Mouse (Mus musculus): ENCODE data around the gene Syap1.
"Not testable (repeated sequence)": the region's sequence is repeated elsewhere in the genome, so short reads cannot be mapped to it uniquely, and the experiment has no call there.

Gene Syap1

DNA sequence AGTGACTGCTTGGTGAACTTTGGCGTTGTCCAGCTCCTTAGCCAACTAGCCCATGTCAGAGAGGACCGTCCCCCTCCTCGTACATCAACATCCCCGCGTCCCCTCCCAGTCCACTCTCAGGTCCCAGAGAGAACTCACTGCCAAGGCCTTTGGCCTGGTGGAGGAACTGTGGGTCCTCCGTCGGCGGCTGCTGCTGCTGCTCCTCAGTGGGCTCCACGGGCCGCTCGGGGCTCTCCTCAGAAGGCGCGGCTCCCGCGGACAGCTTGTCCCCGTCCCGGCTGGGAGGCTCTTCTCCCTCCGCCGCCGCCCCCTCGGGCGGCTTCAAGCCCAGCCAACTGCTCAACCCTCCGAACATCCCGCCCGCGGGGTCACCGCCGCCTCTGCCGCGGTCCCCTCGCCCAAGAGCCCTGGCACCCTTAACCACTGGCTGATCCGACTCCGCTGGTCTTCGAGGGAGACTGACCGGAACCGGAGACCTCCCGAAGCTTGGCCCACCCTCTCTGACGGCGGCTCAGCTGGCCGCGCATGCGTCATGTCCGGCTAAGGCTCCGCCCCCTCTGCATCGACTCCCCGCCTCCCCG lies at the start of gene Syap1:
Gene Syap1, minus strand, starts transcription at position 517 of the 581 bp plus-strand sequence.
- peak; percentile 83 for DNase-seq

- no peak for DNase-seq
These were observed 43.2 kb upstream of the Syap1 start for GRCm38 (mm10) chrX:162931467-162931866.

GRCm38 (mm10) chrX:162921487-162922125 lies 33.4 kb upstream of the Syap1 start:
- no peak for DNase-seq

DNA sequence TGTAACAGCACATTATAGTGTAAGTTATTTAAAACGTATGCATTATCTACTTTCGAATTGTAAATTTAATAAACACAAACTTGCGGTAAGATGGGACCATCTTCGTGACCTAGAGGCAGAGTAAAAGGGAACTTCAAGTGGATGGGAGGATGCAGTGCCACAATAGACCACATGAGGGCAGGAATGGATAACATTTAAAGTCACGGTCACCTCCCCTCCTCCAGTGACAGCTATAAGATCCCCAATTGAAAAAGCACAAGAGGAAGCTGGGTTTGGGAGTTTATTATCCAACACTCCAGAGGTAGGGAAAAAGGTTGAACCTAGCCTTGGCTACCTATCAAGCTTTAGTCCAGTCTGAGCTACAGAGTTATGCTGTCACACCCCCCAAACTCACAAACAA lies 27.4 kb upstream of the Syap1 start:
- peak; percentile 60 for DNase-seq

DNA sequence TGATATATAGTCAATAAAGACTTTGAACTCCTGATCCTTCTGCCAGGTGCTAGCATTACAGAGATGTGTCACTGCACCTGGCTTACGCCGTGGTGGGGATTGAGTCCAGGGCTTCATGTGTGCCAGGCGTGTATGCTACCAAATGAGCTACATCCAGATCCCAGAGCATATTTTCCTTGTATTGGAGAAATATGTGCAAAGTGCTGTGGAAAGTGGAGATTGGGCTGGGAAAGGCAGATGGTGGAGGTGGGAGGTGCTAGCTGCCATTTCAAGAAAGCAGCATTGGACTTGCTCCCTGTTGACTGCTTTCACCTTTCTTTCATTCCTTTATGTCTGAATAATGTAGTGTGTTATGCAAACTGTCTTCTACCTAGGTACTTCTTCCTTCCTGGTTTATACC lies 25.4 kb upstream of the Syap1 start:
- DNase-seq = no peak

- no peak for DNase-seq
These were observed 19.3 kb upstream of the Syap1 start for GRCm38 (mm10) chrX:162907554-162907953.

DNA sequence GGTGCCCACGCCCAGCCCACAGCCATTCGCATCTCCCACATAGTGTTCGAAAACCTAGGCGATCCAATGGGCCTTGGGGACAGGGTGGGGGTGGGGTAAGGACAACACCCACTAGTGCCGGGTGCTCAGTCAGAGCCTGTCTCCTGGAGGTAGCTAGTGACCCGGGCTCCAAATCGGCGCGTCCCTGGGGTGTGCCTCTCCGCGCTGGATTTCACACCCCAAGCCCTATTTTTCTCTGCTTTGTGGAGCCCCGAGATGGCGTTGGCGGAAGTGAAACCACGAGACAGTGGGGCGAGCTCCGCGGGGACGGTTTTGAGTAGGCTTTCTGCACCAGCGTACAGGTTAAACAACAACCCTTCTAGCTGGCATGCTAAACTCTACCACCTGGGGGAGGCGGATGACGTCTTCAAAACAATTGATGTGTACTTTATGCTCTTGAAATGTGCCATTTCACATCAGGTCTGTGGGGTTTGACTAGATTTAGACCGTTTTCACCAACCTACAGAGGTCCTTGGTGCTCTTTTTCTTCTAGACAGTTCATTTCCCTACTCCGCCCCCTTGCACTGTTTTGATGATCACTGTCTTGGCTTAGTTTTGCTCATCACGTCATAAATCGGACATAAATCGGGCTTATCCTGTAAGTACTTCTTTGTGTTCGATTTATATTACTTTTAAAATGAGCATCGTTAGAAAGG lies 13.9 kb upstream of the Syap1 start:
- DNase-seq = peak; percentile 67

DNA sequence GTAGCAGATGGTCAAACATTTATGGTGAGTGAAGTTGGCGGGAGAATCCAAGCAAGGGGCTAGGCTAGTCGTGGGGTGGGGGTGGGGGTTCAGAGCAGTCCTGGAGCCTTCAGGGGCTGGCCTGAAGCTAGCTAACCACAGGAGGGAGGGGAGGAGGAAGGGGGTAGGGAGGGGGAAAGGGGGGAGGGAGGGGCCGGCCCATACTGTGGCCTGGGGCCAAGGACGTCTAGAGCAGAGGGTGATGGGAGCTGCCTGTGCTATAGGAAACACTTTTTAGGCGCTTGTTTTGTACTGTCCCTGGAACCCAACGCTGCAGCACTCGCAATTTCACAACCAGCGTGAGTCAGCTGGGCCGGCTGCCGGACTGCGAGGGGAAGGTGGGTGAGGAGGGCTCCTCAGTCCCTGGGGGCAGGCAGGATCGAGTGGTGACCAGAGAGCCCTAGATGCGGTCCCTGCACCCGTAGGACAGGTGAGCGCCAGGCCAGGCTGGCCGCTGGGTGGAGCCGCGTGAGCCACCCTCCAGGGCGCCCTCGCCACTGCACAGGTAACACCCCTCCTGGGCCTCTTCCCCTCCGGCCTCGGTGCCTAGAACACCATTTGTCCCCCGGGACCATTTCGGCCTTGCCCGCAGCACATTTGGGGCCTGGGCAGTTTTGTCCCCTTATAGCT lies 13.3 kb upstream of the Syap1 start:
- DNase-seq = peak; percentile 70

DNA sequence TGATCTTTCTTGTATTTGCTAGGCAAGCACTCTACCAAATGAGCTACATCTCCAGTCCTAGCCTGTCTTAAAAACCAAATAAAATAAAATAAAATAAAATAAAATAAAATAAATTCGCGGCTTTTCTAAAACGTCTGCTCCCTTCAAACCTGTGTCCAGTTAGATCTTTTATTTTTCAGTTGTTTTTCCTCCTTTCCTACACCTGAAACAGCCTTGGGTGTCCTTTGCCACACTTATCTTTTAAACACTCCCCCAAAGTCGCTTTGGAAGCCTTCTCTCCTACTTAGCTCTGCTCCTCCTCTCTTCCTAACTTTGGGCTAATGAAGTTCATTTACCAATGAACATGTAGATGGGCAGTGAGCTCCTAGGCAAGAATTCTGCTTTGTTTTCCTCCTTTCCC lies 12.7 kb upstream of the Syap1 start, which contains the start of gene Ctps2:
Gene Ctps2, plus strand, starts transcription at position 301 of the 400 bp plus-strand sequence.
- no peak for DNase-seq

GRCm38 (mm10) chrX:162888575-162889223 lies 452 bp upstream of the Syap1 start:
- not testable (repeated sequence) for DNase-seq

- no peak for DNase-seq
These were observed 10.0 kb downstream of the Syap1 start for GRCm38 (mm10) chrX:162878236-162878635.

DNA sequence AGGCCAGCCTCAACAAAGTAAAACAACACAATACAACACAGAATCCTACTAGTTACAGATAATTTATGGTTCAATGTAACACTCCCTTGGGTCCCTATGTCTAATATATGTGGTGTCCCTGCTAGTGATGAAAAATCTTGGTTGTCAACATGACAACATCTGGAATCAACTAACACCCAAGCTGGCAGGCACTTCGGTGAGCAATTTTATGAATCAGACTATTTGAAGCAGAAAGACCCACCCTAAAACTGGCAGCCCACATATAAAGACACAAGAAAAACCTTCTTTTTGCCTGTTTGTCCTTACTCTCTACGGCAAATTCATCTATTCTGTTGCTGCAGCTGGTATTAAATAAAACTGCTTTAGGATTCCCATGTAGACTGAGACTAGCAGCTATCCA lies 14.5 kb downstream of the Syap1 start:
- DNase-seq = no peak

DNA sequence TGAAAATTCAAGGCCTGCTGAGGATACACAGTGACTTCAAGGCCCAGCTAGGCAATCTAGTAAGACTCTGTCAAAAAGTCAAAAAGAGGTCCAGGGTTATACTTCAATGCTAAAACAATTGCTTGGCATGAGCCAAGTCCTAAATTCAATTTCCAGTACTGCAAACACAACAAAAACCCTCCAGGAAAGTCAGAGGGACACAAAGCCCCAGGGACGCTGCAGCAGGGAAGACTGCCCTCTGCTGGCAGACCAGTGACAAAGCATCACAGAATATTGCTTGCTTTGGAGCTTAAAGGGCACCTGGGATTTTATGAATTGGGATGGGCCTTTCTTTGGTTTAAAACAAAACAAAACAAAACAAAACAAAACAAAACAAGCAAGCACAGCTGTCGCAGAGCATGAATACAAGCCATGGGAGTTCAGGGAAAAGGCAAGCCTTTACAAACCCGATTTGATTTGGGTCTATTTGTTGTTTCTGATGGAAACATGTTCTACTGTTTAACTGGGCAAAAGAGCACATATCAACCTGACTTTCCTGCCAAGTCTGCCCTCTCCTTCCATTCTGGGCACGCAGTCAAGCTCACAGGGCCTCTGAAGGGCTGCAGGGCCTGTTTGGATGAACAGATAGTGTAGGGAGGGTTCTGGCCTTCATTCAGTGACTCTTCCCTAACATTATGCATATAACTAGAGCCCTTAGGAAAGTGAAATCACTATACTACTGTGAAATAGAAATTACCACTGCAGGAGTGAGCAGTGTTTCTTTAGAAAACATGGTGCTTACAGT lies 16.3 kb downstream of the Syap1 start:
- peak; percentile 14 for DNase-seq

DNA sequence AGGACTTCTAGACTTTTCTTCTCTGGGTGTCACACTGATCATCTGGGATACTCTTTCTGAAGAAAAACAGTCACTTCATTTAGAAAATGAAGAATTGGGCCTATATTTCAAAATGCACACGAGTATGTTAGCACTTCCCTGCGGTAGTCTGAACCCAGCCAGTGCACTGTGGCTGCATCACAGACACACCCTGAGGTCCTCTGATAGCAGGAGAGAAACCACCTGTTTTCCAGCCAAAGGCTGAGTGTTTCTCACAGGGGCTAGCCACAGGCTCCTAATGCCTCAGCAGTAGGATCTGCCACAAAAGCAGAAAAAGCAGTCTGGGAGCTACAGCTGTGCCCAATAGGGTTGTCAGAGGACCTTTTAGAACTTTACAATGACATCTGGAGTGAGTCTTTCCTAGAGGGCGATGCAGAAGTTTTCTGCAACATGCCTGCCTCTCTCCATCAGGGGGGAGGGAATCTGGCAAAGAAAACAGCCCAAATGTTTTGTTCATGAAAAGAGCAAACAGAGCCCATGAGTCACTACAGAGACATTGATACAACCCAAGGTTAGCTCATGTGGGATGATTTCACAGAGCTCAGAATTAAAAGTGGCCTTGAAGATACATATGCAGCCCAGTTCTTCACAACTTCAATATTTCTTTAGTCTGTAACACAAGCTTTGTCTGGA lies 19.8 kb downstream of the Syap1 start:
- no peak for DNase-seq

DNA sequence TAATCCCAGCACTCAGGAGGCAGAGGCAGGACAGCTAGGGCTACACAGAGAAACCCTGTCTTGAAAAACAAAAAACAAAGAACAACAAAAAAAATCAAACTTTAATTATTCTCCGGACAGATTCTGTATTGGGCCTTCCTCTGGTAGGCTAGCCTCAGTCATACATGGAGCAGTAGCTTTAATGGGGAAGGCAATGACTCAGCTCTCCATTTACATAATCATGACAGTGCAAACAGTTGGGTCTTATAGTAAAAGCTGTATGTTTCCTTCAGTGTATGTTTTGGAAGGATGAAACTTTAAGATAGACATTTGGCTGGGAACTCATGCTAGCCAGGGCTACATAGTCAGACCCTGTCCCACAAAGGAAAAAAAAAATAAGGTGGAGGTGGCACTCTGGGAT lies 39.6 kb downstream of the Syap1 start:
- DNase-seq = no peak

DNA sequence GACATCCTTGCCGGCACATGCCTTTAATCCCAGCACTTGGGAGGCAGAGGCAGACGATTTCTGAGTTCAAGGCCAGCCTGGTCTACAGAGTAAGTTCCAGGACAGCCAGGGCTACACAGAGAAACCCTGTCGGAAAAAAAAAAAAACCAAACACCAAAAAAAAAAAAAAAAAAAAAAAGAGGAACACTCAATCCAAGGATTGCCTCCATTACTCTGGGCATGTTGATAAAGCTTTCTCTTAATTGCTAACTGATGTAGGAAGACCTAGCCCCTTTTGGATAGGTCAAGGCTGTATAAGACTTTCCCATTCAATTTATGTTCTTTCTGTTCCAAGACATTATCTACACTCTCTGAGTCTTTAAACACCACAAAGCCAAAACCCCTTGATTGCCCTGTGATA lies 42.7 kb downstream of the Syap1 start:
- DNase-seq = no peak

GRCm38 (mm10) chrX:162844447-162845100 lies 43.7 kb downstream of the Syap1 start:
- peak; percentile 21 for DNase-seq

- DNase-seq = no peak
These were observed 56.1 kb downstream of the Syap1 start for GRCm38 (mm10) chrX:162832101-162832500.

DNA sequence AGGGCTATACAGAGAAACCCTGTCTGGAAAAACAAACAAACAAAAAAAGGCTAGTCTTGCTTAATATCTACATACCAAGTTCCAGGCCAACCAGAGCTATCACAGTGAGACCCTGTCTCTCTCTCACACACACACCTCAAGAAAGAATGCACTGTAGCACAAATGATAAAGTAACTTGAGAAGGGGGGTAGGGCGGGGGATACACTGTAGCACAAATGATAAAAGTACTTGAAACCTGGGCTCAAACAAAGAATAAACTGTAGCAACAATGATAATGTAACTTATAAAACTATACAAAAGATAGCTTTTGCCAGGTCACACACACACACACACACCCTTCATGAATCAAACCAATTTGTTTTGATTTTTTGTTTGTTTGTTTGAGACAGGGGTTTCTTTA lies 56.7 kb downstream of the Syap1 start:
- DNase-seq = no peak

- no peak for DNase-seq
These were observed 57.2 kb downstream of the Syap1 start for GRCm38 (mm10) chrX:162831036-162831435.

DNA sequence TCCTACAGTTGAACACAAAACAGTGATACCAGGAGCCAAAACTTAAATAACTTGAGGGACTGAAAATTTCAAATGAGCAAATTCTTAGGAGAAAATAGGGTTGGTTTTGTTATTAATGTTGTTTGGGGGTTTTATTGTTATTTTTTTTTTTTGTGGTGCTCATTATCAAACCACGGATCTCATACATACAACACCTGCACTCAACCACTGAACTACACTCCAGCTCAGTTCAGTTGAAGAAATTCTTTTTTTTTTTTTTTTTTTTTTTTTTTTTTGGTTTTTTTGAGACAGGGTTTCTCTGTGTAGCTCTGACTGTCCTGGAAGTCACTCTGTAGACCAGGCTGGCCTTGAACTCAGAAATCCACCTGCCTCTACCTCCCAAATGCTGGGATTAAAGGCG lies 57.9 kb downstream of the Syap1 start:
- not testable (repeated sequence) for DNase-seq

Measured in kidney, adult 18-20 months (tissue).